Mouse (Mus musculus): ENCODE data around the gene Miga1. TPM values are rescaled to one million over a fixed set of nuclear protein-coding genes. Genes with fewer than 3 reads are reported as not detected.

The Miga1 gene
- polyA plus RNA-seq, 1 experiment from 2014 or later: 18.4 TPM

Other genes starting within 250 kb of the Miga1 start
- 4.2 and 10.8 TPM in 2 replicates for gene Gipc2, start 174.2 kb downstream of the Miga1 start, polyA plus RNA-seq (2016; fragmentation: Nextera tagmentation; extraction: Ambion mirVana)
- gene Dnajb4, start 130.1 kb downstream of the Miga1 start, polyA plus RNA-seq (2016; fragmentation: Nextera tagmentation; extraction: Ambion mirVana): 30.5 and 32.1 TPM in 2 replicates
- gene Fubp1, start 130.0 kb downstream of the Miga1 start, polyA plus RNA-seq (2016; fragmentation: Nextera tagmentation; extraction: Ambion mirVana): 179 and 249 TPM in 2 replicates
- gene Nexn, start 74.1 kb downstream of the Miga1 start, polyA plus RNA-seq (2016; fragmentation: Nextera tagmentation; extraction: Ambion mirVana): 102 and 155 TPM in 2 replicates
- 36.2 and 37.6 TPM in 2 replicates for gene Usp33, start 6.1 kb upstream of the Miga1 start, polyA plus RNA-seq (2016; fragmentation: Nextera tagmentation; extraction: Ambion mirVana)
- 41.1 and 42.7 TPM in 2 replicates for gene Zzz3, start 55.1 kb upstream of the Miga1 start, polyA plus RNA-seq (2016; fragmentation: Nextera tagmentation; extraction: Ambion mirVana)